Mouse (Mus musculus) liver, postnatal 0 days (tissue): ENCODE data around the gene Oas1g.

Source experiments
- CTCF ChIP-seq: sonication (generic); IDR thresholded peaks from 2 replicates; pipeline ENCODE4 v1.5.1; 2016; ENCODE audit warnings: antibody characterized with exemption, low read depth
- EP300 ChIP-seq: IDR thresholded peaks from 2 replicates; pipeline ENCODE4 v1.6.1; 2016; ENCODE audit warnings: antibody characterized with exemption, low read depth, mild to moderate bottlenecking

GRCm38 (mm10) chr5:120833335-120834280 lies 53.8 kb downstream of the Oas1g start:
- TF ChIP-seq CTCF (no peak), EP300 (no peak)
